Mouse (Mus musculus) testis, adult 2 months (tissue): ENCODE results near the gene Gdap2.

ENCODE experiments used
- CTCF ChIP-seq: fragments of 200-500 bp; IDR thresholded peaks from 2 replicates; pipeline ENCODE4 v1.5.1; 2012; ENCODE audit warnings: low read depth, mild to moderate bottlenecking, inconsistent platforms, low read length, moderate library complexity; ENCODE audit not compliant: control insufficient read depth, insufficient read depth, insufficient replicate concordance
- POLR2A ChIP-seq: fragments of 200-500 bp; IDR thresholded peaks from 2 replicates; pipeline ENCODE4 v1.6.1; 2012; ENCODE audit warnings: low read depth, mild to moderate bottlenecking, inconsistent platforms, low read length, moderate library complexity; ENCODE audit not compliant: control insufficient read depth

DNA sequence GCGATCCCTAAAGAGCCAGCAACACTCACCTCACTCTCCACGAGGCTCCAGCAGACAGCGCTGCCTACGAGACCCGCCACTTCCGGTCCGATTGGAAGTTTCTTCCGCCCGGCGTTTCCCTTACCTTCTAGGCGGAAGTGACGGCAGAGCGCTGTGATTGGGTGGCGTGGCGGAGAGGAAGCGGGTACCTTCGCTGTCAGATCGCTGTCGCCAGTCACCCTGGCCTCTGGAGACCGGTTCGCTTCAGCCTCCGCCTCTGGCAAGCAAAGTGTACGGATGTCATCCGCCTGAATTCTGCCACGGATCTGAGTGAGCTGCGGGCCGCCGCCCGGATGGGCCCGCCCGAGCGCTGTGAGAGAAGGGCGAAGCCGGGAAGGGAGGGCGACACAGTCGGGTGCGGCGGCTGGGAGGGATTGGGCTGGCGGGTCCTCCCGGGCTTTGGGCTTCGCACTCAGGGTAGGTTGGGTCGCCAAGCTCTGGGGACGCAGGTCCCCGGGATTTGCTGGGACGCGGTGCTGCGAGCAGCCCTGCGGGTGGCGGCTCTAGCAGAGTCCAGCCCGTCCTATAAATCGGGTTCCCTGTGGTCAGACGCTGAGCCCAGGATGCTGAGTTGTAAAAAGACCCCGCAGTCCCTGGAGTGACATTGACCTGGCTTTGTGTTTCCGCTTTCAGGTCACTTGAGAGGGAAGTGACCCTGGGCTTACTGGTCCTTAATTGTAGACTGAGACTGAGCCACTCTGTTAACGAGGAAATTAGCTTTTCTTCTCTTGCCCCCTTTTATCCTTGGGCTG is at the start of gene Gdap2, which contains the start of gene Wdr3:
- no peak for TF ChIP-seq CTCF
- TF ChIP-seq POLR2A = peak; percentile 98
